Comparison of ENCODE assay signal across 9 mouse cellular contexts in the genomic region with DNA sequence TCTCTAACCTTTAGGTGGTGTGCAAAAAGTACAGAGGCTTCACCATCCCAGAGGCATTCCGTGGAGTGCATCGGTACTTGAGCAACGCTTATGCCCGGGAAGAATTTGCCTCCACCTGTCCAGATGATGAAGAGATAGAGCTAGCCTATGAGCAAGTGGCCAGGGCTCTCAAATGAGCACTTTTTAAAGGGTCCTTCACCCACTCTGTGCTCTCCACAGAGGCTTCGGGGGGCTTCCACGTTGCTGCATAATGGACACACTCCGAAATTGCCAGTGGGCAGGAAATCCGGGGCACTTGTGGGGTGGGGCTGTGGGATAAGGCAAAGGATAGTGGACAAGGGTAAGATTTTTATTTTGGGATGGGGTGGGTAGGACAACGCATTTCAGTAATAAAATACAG. TPM values are rescaled to one million over a fixed set of nuclear protein-coding genes. Genes with fewer than 3 reads are reported as not detected.
DNase-seq lines count a peak whose midpoint lies in the region; ATAC-seq and TF ChIP-seq lines count a peak whose summit lies in the region.
"Had no signal": no experiment of that assay in that cellular context is flagged by ENCODE, and none has a peak within 500 bp of the region (broad histone marks: within the 10 kb centered on the region; RNA-seq: fewer than 3 reads in every experiment).

No protein-coding gene starts in this region.

- H3K36me3 ChIP-seq in kidney, embryonic 14.5 days (ENCODE audit: control insufficient read depth, insufficient read depth, low read length), result peaks cover 75% of the 10 kb centered on the region
- peaks cover 62% of the 10 kb centered on the region for H3K36me3 ChIP-seq in embryonic facial prominence, embryonic 15.5 days
- H3K36me3 ChIP-seq in hindbrain, embryonic 16.5 days (ENCODE audit: control insufficient read depth, insufficient read depth, low read length), result peaks cover 19% of the 10 kb centered on the region
- peaks cover 6% of the 10 kb centered on the region; the same call in 1 of the 2 replicates for H3K36me3 ChIP-seq in midbrain, postnatal 0 days (ENCODE audit: insufficient read depth, low read length)

- no peaks in the 10 kb centered on the region for H3K9me3 ChIP-seq in kidney, embryonic 14.5 days (ENCODE audit: control insufficient read depth, low read length)
- no peaks in the 10 kb centered on the region for H3K9me3 ChIP-seq in embryonic facial prominence, embryonic 15.5 days (replicated peaks)
- H3K9me3 ChIP-seq in hindbrain, embryonic 16.5 days (ENCODE audit: control insufficient read depth, low read length), result no peaks in the 10 kb centered on the region
- H3K9me3 ChIP-seq in midbrain, postnatal 0 days (ENCODE audit: low read length), result no peaks in the 10 kb centered on the region

- no peak for TF ChIP-seq CTCF in midbrain, postnatal 0 days (IDR thresholded peaks at IDR 0.05)

- no peak for DNase-seq in kidney, postnatal 4 days
- no peak for DNase-seq in midbrain, postnatal 0 days (ENCODE audit: low spot score)
- no peak for DNase-seq in T-cell, adult 2 months (ENCODE audit: low spot score)
- DNase-seq in left cerebral cortex, adult 18-20 months (ENCODE audit: low spot score in 2 of 2), result no peak
- no peak for DNase-seq in spleen, postnatal 36 days (ENCODE audit: low spot score in 2 of 2)

- ATAC-seq in kidney, embryonic 14.5 days (ENCODE audit: low FRiP score, low TSS enrichment), result 0 out of 2 replicates have a peak, but pooled peaks have one; percentile 1
- ATAC-seq in embryonic facial prominence, embryonic 15.5 days (ENCODE audit: insufficient number of reproducible peaks, low FRiP score, low TSS enrichment, low read depth), result no peak
- peak; percentile 24 for ATAC-seq in hindbrain, embryonic 16.5 days
- ATAC-seq in midbrain, postnatal 0 days (ENCODE audit: low FRiP score), result no peak

- peak overlapping the region; percentile 96 for H3K27ac ChIP-seq in kidney, embryonic 14.5 days (ENCODE audit: low read depth, low read length)
- H3K27ac ChIP-seq in embryonic facial prominence, embryonic 15.5 days (replicated peaks), result peak overlapping the region; percentile 95; the same call in 1 of the 2 replicates
- H3K27ac ChIP-seq in hindbrain, embryonic 16.5 days (ENCODE audit: low read depth, low read length), result no peak overlapping the region
- peak overlapping the region; percentile 26; the same call in 1 of the 2 replicates for H3K27ac ChIP-seq in midbrain, postnatal 0 days (ENCODE audit: low read depth, low read length)

- peak overlapping the region; percentile 85 for H3K4me3 ChIP-seq in kidney, embryonic 14.5 days (ENCODE audit: low read length)
- peak overlapping the region; percentile 74 for H3K4me3 ChIP-seq in embryonic facial prominence, embryonic 15.5 days (replicated peaks)
- peak overlapping the region; percentile 82 for H3K4me3 ChIP-seq in hindbrain, embryonic 16.5 days (ENCODE audit: low read length)
- peak overlapping the region; percentile 72 for H3K4me3 ChIP-seq in midbrain, postnatal 0 days (ENCODE audit: low read depth, low read length)

- H3K9ac ChIP-seq in kidney, embryonic 14.5 days (ENCODE audit: low read depth, low read length), result peak overlapping the region; percentile 90; the same call in 1 of the 2 replicates
- no peak overlapping the region for H3K9ac ChIP-seq in embryonic facial prominence, embryonic 15.5 days
- H3K9ac ChIP-seq in hindbrain, embryonic 16.5 days (ENCODE audit: low read depth, low read length), result peak overlapping the region; percentile 86
- peak overlapping the region; percentile 76; the same call in 1 of the 2 replicates for H3K9ac ChIP-seq in midbrain, postnatal 0 days (replicated peaks; ENCODE audit: low read length, poor library complexity, severe bottlenecking)

- no peaks in the 10 kb centered on the region for H3K27me3 ChIP-seq in kidney, embryonic 14.5 days (ENCODE audit: control insufficient read depth, insufficient read depth, low read length)
- no peaks in the 10 kb centered on the region for H3K27me3 ChIP-seq in embryonic facial prominence, embryonic 15.5 days
- H3K27me3 ChIP-seq in hindbrain, embryonic 16.5 days (replicated peaks; ENCODE audit: control insufficient read depth, insufficient read depth, low read length), result peaks cover 3% of the 10 kb centered on the region
- 0 out of 2 replicates have a peak, but pooled peaks cover under 1% of the 10 kb centered on the region for H3K27me3 ChIP-seq in midbrain, postnatal 0 days (ENCODE audit: insufficient read depth, low read length)

- 61% methylated on average over 9 of the region's 9 CpGs for WGBS in kidney, embryonic 14.5 days
- 51% methylated on average over 9 of the region's 9 CpGs for WGBS in embryonic facial prominence, embryonic 15.5 days
- 66% methylated on average over 9 of the region's 9 CpGs for WGBS in hindbrain, embryonic 16.5 days
- 68% methylated on average over 9 of the region's 9 CpGs for WGBS in midbrain, postnatal 0 days

- peaks cover 19% of the 10 kb centered on the region for H3K4me1 ChIP-seq in kidney, embryonic 14.5 days (ENCODE audit: control insufficient read depth, insufficient read depth, low read length)
- H3K4me1 ChIP-seq in embryonic facial prominence, embryonic 15.5 days, result peaks cover 30% of the 10 kb centered on the region
- peaks cover 14% of the 10 kb centered on the region for H3K4me1 ChIP-seq in hindbrain, embryonic 16.5 days (ENCODE audit: control insufficient read depth, insufficient read depth, low read depth, low read length)
- H3K4me1 ChIP-seq in midbrain, postnatal 0 days (ENCODE audit: insufficient read depth, low read length), result peaks cover 4% of the 10 kb centered on the region; the same call in 1 of the 2 replicates

- peak overlapping the region; percentile 88; the same call in 1 of the 2 replicates for H3K4me2 ChIP-seq in kidney, embryonic 14.5 days (replicated peaks; ENCODE audit: low read depth, low read length)
- peak overlapping the region; percentile 79; the same call in 1 of the 2 replicates for H3K4me2 ChIP-seq in embryonic facial prominence, embryonic 15.5 days (replicated peaks)
- H3K4me2 ChIP-seq in hindbrain, embryonic 16.5 days (ENCODE audit: low read length), result peak overlapping the region; percentile 94
- peak overlapping the region; percentile 79 for H3K4me2 ChIP-seq in midbrain, postnatal 0 days (ENCODE audit: low read depth, low read length, poor library complexity, severe bottlenecking)

RNA-seq across cellular contexts. Expression of a gene that starts 0.5 kb away (rescaled TPM):
- 355 and 422 TPM in 2 replicates for polyA plus RNA-seq in kidney, embryonic 14.5 days (2014; fragmentation: Nextera tagmentation; extraction: Ambion mirVana)
- 319 and 347 TPM in 2 replicates for polyA plus RNA-seq in embryonic facial prominence, embryonic 15.5 days (2015; fragmentation: Nextera tagmentation; extraction: Ambion mirVana)
- 338 and 363 TPM in 2 replicates for polyA plus RNA-seq in hindbrain, embryonic 16.5 days (2015; fragmentation: Nextera tagmentation; extraction: Ambion mirVana)
- 159 and 204 TPM in 2 replicates for total RNA-seq in midbrain, postnatal 0 days (2014; rRNA removed)
- 210 and 213 TPM in 2 replicates for polyA plus RNA-seq in midbrain, postnatal 0 days (2015; fragmentation: Nextera tagmentation; extraction: Ambion mirVana)
- total RNA-seq in left cerebral cortex, adult 18-20 months (2021), result 10 to 100 TPM in 1 of 2 experiments, 1 to 10 TPM in 1; 9.9 to 11.6 TPM

RNA-seq across cellular contexts. Expression of a gene that starts 6.9 kb away (rescaled TPM):
- polyA plus RNA-seq in kidney, embryonic 14.5 days (2014; fragmentation: Nextera tagmentation; extraction: Ambion mirVana), result 0.20 and 0.30 TPM in 2 replicates
- polyA plus RNA-seq in embryonic facial prominence, embryonic 15.5 days (2015; fragmentation: Nextera tagmentation; extraction: Ambion mirVana), result 98.5 and 131 TPM in 2 replicates
- polyA plus RNA-seq in hindbrain, embryonic 16.5 days (2015; fragmentation: Nextera tagmentation; extraction: Ambion mirVana), result not detected in 2 replicates
- 2.4 TPM in 1 of 2 replicates, not detected in the other for total RNA-seq in midbrain, postnatal 0 days (2014; rRNA removed)
- polyA plus RNA-seq in midbrain, postnatal 0 days (2015; fragmentation: Nextera tagmentation; extraction: Ambion mirVana), result not detected in 2 replicates
- total RNA-seq in left cerebral cortex, adult 18-20 months (2021), result not detected
- total RNA-seq: MEL had no signal

RNA-seq across cellular contexts. Expression of a gene that starts 7.7 kb away (rescaled TPM):
- 0.36 and 0.46 TPM in 2 replicates for polyA plus RNA-seq in kidney, embryonic 14.5 days (2014; fragmentation: Nextera tagmentation; extraction: Ambion mirVana)
- 1.1 and 1.4 TPM in 2 replicates for polyA plus RNA-seq in embryonic facial prominence, embryonic 15.5 days (2015; fragmentation: Nextera tagmentation; extraction: Ambion mirVana)
- polyA plus RNA-seq in hindbrain, embryonic 16.5 days (2015; fragmentation: Nextera tagmentation; extraction: Ambion mirVana), result 0.13 and 0.21 TPM in 2 replicates
- total RNA-seq in midbrain, postnatal 0 days (2014; rRNA removed), result not detected in 2 replicates
- polyA plus RNA-seq in midbrain, postnatal 0 days (2015; fragmentation: Nextera tagmentation; extraction: Ambion mirVana), result not detected in 2 replicates
- total RNA-seq in left cerebral cortex, adult 18-20 months (2021), result not detected
- total RNA-seq: MEL had no signal

RNA-seq across cellular contexts. Expression of a gene that starts 8.6 kb away (rescaled TPM):
- polyA plus RNA-seq in kidney, embryonic 14.5 days (2014; fragmentation: Nextera tagmentation; extraction: Ambion mirVana), result 72.1 and 172 TPM in 2 replicates
- polyA plus RNA-seq in embryonic facial prominence, embryonic 15.5 days (2015; fragmentation: Nextera tagmentation; extraction: Ambion mirVana), result 324 and 329 TPM in 2 replicates
- 85.2 and 88.5 TPM in 2 replicates for polyA plus RNA-seq in hindbrain, embryonic 16.5 days (2015; fragmentation: Nextera tagmentation; extraction: Ambion mirVana)
- total RNA-seq in midbrain, postnatal 0 days (2014; rRNA removed), result 28.0 and 33.4 TPM in 2 replicates
- 40.0 and 41.9 TPM in 2 replicates for polyA plus RNA-seq in midbrain, postnatal 0 days (2015; fragmentation: Nextera tagmentation; extraction: Ambion mirVana)
- total RNA-seq in left cerebral cortex, adult 18-20 months (2021), result 10 to 100 TPM in 1 of 2 experiments, 1 to 10 TPM in 1; 9.1 to 10.2 TPM

RNA-seq across cellular contexts. Expression of a gene that starts 11.8 kb away (rescaled TPM):
- polyA plus RNA-seq in kidney, embryonic 14.5 days (2014; fragmentation: Nextera tagmentation; extraction: Ambion mirVana), result 4.9 and 5.9 TPM in 2 replicates
- polyA plus RNA-seq in embryonic facial prominence, embryonic 15.5 days (2015; fragmentation: Nextera tagmentation; extraction: Ambion mirVana), result 3.6 and 5.4 TPM in 2 replicates
- 1.8 and 2.5 TPM in 2 replicates for polyA plus RNA-seq in hindbrain, embryonic 16.5 days (2015; fragmentation: Nextera tagmentation; extraction: Ambion mirVana)
- total RNA-seq in midbrain, postnatal 0 days (2014; rRNA removed), result 1.7 and 3.8 TPM in 2 replicates
- 1.3 and 1.4 TPM in 2 replicates for polyA plus RNA-seq in midbrain, postnatal 0 days (2015; fragmentation: Nextera tagmentation; extraction: Ambion mirVana)
- under 1 TPM; 0.65 to 0.68 TPM for total RNA-seq in left cerebral cortex, adult 18-20 months (2021)

Comparison
In these comparisons a context has a peak if more than half of its experiments do, and no peak if none do; other contexts are left out.
1. ATAC-seq: peak in kidney, embryonic 14.5 days (single experiment) and hindbrain, embryonic 16.5 days (single experiment); none in embryonic facial prominence, embryonic 15.5 days (single experiment) and midbrain, postnatal 0 days (single experiment).
2. RNA of a gene that starts 6.9 kb away (polyA plus RNA-seq): 98.5 to 131 TPM in embryonic facial prominence, embryonic 15.5 days; 0.20 to 0.30 TPM in kidney, embryonic 14.5 days, not detected in hindbrain, embryonic 16.5 days and not detected in midbrain, postnatal 0 days; every median in the first group is over 10 times any median in the second.
3. Peak in every context shown above with its lines, with median percentiles within 50 percentile points of each other: H3K4me2 ChIP-seq and H3K4me3 ChIP-seq.